Mouse (Mus musculus): ENCODE data around the gene Zfp385b. TPM values are rescaled to one million over a fixed set of nuclear protein-coding genes. Genes with fewer than 3 reads are reported as not detected.
A peak's percentile ranks its signal among the peaks of the same experiment; 100 is the strongest.

Zfp385b gene
- total RNA-seq, 2 experiments from 2014 or later, result not detected

DNA sequence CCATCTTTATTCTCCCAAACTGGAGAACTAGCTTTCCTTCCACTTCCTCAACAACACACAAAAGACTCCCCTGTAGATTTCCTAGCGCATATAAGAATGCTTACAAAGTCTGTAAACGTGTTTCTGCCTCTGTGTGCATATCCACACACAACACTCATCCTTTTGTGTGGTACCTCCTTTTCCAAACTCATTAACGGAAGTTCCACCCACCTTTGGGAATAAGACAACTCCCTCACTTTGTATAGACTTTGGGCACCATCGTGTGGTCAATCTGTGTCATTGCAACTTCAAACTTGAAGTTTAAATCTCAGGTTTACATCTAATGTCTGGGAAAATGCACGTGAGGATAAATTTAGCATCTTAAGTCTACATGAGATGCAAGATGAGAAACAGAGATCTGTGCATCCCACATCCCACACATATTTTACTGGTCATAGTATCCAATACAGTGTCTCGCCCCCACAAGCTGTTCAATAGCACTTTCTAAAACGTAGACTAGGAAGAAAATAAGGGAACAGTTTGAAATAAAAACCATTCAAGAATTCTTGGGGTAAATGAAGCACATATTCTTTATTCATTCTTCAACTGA, 110.1 kb downstream of the Zfp385b start:
- peak; percentile 73 for ATAC-seq (replicated peaks; ENCODE audit: poor library complexity)

DNA sequence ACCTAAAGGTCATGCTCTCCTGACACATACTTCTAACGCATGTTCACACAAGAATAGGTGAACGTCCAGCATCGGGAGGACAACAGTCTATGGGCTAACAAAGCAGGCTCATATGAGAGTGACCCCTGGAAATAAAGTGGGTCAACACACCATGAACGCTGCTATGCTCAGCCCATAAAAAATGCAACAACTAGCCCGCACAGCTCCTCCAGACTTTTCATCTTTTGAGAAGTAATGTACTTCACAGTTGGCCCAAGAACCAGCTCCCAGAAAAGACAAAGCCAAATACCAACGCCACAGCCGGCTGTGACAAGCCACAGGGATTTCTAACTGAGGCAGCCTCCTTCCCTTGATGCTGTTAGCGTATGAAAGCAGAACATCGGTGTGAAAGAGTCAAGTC, 112.3 kb downstream of the Zfp385b start:
- ATAC-seq (replicated peaks; ENCODE audit: poor library complexity), result no peak

DNA sequence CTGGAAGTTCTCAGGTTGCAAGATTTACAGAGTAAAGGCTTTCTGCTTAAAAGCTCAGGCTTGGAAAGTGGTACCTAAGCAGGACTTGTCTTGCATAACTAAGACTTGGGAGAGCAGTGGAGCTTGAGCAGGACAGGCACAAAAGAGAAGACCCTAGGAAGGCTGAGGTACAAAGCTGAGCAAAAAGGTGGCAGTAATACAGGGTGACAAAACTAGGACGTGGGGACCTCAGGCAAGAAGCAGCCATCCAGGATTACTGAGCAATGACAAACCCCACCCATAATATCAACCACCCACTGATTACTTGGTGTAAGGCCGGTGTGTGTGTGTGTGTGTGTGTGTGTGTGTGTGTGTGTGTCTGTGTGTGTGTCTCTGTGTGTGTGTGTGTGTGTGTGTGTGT, 114.0 kb downstream of the Zfp385b start:
- ATAC-seq (replicated peaks; ENCODE audit: poor library complexity), result no peak

DNA sequence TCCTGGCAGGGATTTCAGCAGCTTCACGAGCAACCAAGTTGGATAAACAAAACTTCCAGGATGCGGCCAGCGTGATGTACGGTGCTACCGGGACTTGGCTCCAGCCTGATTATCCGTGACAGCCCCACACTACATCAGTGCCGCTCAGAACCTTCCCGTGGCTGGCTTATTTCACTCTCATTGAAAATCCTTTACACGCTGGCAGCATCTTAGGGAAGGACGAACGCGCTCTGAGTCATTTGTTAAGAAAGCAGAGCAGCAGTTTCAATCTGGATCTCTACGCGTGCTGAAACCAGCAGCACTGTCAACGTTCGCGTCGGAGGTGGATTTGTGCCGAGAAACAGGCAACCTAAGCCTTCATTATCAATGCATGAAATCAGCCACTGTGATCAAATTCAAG, 116.4 kb downstream of the Zfp385b start:
- ATAC-seq (replicated peaks; ENCODE audit: poor library complexity), result no peak

DNA sequence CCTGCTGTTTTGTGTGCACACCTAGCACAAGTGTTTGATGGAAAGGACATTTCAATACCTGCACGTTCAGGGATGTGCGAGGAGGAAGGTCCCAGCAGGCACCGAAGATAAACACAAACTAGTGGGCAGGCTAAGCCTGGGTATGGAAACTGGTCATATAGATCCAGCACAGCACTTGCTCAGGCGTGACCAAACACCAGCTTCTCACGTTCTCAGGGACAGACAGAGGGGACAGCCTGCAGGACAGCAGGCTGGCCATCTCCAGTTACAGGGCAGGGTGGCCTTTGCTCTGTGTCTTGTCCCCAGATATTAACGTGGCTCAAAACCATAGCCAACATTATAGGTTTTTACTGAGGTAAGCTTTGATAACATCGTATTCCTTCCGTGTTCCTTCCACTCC, 128.3 kb downstream of the Zfp385b start:
- no peak for ATAC-seq (replicated peaks; ENCODE audit: poor library complexity)

DNA sequence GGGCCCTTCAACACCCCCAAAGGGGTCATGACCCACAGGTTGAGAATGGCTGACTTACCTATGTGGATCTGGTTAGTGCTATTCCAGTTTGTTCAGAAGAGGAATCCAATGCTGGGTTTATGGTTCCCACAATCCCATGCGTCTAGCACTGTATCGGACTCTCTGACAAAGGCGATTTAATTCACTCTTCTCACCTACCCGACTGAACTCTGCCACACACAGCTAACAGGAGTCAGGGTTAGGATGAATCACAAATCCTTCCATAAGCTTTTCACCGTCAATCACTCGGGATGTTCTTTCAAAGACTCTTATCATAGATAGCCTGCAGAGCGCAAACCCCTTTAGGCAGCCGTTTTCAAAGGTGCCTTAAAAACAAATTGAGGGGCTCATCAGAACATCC, 129.1 kb downstream of the Zfp385b start:
- ATAC-seq (replicated peaks; ENCODE audit: poor library complexity), result no peak

DNA sequence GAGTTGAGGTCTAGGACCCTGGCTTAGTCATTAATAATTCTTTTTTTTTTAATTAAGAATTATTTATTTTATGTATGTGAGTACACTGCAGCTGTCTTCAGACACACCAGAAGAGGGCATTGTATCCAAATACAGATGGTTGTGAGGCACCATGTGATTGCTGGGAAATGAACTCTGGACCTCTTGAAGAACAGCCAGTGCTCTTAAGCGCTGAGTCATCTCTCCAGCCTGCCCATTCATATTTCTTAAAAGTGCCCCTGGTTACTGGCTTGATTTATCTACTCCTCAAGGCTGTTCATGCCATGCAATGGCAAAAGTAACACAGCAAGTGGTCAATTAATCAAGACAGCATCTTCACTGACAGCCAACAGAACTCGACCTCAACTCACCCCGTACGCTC, 130.8 kb downstream of the Zfp385b start:
- ATAC-seq (replicated peaks; ENCODE audit: poor library complexity), result no peak

DNA sequence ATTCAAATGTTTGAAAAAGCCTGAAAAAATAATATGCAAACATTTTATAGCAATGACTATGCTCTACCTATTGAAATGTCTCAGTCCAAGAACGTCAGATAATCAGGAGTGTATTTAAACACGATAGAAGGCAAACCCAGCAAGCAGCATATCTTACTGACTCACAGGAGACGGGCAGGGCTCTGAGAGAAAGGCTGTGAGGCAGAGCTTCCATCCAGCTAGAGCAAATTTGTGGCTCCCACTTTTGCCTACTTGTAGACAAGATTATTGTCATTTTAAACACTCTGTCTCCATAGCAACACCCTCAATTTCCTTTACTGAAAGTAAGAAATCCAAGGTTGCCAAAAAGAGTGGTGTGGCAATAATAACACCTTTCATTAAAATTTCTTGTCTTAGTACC, 135.4 kb downstream of the Zfp385b start:
- ATAC-seq (replicated peaks; ENCODE audit: poor library complexity), result no peak

DNA sequence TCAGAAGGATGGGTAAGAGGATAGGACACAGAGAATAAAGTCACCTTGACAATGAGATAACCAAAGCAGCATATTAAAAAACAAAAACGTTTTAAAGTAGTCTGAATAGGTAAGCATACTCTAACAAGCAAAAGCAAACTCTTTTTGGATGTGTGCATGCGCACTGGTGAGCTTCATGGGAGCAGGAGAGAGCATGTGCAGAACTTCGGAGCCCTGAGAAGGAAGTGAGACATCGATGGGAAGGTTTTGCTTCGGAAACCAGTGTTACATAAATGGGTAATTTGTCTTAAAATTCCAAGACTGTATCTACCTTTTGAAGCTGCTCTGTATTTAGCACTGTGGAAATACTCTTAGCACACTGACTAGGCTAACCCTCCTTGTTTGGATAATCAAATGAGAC, 137.2 kb downstream of the Zfp385b start:
- no peak for ATAC-seq (replicated peaks; ENCODE audit: poor library complexity)

DNA sequence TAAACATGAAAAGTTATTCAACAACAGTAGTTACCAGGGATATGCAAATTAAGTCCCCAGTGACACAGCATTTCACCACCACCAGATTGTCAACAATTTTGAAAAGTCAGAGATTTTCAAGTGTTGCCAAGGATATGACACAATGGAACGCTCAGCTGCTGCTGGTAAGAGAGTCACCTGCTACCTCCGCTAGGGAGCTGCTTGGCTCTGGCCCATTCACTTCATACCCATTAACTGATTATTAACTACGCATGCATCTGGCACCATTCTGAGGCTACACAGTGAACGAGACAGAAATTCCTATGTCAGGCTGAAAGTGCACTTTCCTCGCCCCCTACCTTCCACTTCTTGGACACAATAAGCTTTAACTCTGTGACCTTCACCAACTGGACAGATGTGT, 137.7 kb downstream of the Zfp385b start:
- no peak for ATAC-seq (replicated peaks; ENCODE audit: poor library complexity)

DNA sequence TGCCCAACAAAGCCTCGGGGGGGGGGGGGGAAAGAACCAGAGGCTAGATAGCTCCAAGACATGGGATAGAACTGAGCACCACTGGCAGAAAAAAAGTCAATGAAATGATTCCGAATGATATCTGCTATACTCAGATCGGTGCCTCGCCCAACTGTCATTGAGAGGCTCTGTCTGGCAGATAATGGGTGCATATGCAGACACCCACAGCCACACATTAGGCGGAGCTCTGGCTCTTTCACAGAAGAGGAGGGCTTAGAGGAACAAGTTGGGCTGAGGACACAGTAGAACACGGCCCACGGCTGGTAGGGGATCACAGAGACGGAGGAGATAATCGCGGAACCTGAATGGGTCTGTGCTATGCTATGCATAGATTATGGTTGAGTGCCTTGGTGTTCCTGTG, 145.7 kb downstream of the Zfp385b start:
- ATAC-seq (replicated peaks; ENCODE audit: poor library complexity), result peak; percentile 65

DNA sequence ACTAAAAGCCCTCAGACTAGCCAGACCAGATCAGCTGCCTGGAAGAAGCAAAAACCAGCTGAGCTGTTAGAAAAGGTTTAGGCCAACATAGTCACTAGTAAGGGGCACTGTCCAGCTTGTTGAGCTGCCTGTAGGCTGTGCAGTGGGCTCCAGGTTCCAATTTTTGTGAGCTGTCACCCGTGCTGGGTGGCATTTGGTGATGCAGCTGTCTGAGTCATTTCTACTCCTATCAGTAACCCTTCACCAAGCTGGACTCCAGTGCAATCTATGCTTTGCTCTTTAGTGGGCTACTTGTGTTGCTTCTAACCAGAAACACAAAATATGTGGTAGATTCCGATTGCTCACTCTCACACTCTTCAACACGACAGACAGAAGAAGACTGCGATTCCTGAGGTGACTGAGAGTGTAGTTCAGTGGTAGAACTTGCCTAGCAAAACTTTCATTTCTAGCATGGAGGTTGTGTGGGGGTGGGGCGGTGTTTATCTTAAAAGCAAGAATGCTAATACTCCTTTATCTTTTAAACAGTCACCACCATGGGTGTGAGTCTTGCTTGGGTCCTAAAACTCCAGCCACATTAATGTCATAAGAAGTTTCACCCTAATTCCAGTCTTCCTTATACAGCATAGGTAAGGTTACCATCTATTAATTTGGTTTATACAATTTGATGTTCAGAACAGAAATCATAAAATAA, 147.1 kb downstream of the Zfp385b start:
- ATAC-seq (replicated peaks; ENCODE audit: poor library complexity), result no peak

DNA sequence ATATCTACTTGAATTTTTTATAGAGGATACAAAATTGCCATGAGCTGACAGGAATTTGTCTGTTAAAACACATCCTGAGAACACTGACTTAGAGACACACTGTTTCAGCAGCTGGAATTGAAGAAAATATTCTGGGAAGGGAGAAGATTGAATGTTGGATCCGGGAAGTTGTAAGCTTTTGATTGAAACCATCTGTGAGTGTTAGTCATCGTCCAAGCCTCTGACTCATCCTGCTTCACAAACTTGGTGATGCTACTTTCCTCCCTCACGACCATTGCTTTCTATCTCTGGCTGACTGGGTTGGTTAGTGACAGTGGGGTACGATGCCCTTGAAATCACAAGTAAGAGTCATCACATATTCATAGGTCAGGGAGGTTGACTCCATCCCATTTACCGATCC, 157.3 kb downstream of the Zfp385b start:
- no peak for ATAC-seq (replicated peaks; ENCODE audit: poor library complexity)

DNA sequence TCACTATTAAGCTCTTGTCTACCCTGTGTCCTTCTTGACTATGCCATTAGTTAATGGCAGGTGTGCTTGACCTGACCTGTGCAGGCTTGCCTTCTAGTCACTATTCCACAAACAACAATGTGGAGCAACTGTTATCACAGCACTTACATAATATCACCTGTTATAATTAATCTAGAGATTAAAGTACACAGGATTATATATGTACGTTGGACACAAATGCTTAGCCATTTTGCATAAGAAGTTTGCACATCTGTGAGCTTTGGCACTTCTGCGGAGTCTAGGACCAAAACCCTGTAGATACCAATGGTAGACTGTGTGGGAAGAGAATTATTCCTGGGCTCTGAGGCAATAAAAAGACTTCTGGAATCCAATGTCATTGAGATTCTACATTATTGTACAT, 165.8 kb downstream of the Zfp385b start:
- no peak for ATAC-seq (replicated peaks; ENCODE audit: poor library complexity)

DNA sequence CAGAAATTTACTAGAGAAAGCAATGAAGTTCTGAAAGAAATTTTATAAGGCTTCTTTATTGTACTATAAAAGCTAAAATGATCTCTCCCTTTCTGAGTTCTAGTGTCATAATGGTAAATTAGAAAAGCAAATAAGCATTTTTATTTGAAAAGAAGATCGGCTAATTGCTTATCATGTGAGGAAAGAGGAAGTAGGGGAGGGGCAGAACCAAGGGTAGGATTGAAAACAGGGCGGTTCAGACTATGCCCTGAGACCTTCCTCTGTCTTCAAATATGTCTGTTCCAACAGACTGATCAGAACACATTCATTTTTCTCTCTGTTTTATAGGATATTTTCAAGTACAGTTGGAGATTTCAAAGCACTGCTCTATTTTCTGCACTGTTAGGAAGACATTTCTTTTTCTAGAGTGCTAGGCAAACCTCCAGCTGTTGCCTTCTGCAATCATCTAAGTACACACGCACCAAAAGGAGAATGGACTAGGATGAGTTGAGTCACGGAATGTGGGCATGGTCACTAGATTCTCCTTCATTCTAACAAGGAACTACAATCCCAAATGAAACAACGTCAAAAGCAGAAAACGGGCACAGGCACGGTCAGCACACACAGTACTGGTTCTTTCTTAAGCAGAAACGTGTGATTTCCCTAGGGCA, 177.8 kb downstream of the Zfp385b start:
- ATAC-seq (replicated peaks; ENCODE audit: poor library complexity), result no peak

DNA sequence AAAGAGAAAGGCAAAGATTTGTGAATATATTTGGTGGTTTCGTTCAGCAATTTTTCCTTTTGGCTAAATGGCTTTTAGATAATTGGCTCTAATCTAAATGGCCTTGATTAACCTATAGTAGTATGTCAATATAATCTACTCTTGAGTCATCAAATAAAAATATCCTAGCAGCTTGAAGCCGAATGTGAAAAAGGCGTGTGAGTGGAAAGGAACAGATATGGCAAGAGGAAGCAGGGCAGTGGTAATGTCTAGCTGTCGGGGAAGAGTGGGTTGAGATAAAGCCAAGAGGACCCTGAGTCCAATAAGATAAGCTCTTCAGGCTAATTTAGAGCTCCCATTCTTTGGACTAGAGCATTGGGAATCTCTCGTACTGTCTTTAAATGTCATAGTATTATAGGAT, 179.4 kb downstream of the Zfp385b start:
- ATAC-seq (replicated peaks; ENCODE audit: poor library complexity), result no peak

DNA sequence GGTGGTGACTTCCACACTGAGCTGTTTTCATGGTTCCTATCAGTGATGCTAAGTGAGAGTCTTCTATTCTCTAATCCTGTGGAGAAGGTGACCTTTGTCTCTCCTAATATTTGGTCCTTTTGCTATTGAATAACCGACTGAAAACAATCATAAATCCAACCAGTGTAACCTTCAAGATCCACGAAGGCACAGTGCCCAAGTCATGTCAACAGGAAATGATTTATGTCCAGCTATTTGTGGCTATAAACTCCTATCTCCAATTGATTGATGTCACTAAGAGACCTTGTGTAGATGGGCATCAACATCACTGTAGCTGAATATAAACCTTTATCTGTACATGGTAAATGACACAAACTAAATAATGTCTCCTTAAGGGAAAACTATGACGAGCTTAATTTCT, 187.8 kb downstream of the Zfp385b start:
- ATAC-seq (replicated peaks; ENCODE audit: poor library complexity), result no peak

DNA sequence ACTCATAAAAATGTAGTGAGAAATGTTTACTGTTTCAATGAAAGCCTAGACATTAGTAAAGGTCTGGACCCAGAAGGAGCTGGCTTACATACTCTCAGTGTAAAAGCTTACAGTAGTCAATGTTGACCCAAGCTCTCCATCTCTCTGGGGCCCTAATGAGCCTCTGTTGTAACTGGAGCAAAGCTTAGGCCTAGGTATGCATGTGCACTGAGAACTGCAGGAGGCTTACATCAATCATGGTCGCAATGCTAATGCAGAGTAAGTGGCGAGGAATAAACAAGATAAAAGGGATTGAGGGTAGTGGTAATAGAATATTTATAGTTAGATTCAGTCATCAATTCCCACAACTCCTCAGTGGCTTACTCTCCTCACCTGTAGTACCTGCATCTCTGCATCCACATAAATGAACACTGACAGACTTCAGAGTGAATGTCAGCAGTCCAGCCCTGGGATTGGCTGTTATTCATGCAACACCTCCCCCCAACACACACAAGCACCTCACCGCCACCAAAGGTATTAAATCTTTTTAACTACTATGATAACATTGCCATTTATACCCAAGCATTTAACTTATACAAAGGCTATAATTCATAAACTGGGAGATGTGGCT, 191.7 kb downstream of the Zfp385b start:
- no peak for ATAC-seq (replicated peaks; ENCODE audit: poor library complexity)

DNA sequence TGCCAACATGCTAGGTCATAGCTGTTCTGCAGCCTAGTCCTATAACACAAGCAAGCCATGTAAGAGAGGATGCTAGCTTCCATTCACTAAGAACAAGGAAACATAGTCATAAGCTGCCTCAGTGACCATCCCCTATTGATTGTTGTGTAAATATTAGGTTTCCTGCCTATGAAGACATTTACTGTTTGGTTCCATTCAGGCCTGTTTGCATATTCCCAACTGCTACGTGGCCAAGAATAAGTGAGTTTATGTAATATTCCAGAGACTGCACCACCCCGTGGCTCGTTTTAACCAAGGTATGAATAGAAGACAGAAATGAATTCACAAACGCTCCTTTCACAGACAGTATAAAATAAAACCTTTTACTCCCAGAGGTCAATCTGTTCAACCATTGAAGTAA, 200.8 kb downstream of the Zfp385b start:
- no peak for ATAC-seq (replicated peaks; ENCODE audit: poor library complexity)

DNA sequence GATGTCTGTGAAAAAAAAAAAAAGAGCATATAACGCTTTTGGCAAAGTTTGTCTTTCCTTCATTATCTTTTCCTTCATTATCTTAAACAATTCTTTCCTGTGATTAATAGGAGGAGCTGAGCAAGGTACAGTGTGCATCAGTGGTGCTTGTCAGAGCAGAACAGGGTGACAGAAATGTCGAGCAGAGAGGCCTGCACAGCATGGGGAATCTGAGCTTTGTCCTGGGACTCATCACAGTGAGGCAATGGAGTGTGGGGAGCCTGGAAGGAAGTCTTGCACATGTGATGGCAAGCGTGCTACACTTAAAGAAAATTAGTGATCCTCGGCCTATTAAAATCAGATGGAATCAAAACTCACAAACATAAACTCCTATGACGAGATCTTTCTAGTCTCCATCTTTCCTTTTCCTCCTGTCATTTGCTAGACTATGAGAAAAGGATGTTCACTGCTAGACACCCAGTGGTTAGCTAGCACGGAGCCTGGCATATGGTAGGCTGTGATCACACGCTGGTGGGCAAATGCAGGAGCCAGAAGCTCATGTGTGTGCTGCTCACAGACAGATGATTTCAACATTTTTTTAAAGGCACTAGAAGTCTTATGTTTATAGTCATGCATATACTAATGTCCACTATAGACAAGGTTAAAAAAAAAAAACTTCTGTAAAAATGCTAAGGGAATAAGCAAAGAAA, 209.0 kb downstream of the Zfp385b start:
- ATAC-seq (replicated peaks; ENCODE audit: poor library complexity), result no peak

DNA sequence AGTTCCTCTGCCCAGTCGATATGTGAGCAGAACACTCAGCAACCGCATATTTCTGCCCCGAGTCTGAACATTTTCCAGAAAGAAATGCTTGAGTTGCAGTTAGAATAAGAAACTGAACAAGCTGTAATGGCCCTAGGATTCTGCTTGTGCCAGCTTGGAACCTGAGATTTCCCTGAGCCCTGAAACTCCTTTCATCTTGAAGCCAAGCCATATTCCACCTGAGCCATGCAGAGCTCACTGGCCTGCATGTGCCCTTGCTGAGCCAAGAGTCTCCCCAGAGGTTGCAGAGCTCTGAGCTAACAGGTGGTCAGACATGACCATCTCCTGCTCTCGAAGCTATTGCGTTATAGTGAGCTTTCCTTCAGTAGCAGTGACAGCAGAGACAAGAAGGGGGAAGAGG, 210.0 kb downstream of the Zfp385b start:
- no peak for ATAC-seq (replicated peaks; ENCODE audit: poor library complexity)

DNA sequence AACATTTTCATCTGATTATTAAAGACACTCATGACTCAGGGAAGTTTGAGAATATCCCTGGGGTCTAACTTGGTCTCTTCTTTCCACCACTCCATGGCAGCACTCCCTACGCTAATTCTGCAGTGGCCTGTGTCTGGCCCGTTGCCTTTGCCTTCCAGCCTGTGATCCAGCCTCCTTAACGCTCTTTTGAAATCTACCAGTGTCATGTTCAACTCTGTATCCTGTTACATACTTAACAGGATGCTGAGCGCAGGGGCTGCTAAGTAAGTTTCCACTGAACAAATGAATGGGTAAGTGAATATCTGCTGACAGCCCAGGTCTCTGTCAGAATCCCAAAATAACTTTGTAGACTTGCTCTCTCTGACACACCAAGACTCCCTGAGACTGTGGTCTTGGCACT, 210.8 kb downstream of the Zfp385b start:
- no peak for ATAC-seq (replicated peaks; ENCODE audit: poor library complexity)
